Mouse (Mus musculus) thymus, adult 2 months (tissue): ENCODE results near the gene Fap. TPM values are rescaled to one million over a fixed set of nuclear protein-coding genes. Genes with fewer than 3 reads are reported as not detected.

Experiments
- DNase-seq: peaks from one replicate; pipeline ENCODE4 v3.0.0; 2021
- H3K27ac ChIP-seq: fragments of 200-500 bp; 2 replicates; pipeline ENCODE4 v1.5.1; 2012; ENCODE audit warnings: low read length, control low read depth; ENCODE audit not compliant: control insufficient read depth, insufficient read depth
- H3K27me3 ChIP-seq: fragments of 200-500 bp; 2 replicates; pipeline ENCODE4 v1.6.1; 2012; ENCODE audit warnings: mild to moderate bottlenecking, low read length, moderate library complexity, mixed read lengths; ENCODE audit not compliant: control insufficient read depth, insufficient read depth
- H3K36me3 ChIP-seq: fragments of 200-500 bp; 2 replicates; pipeline ENCODE4 v1.6.1; 2012; ENCODE audit warnings: mild to moderate bottlenecking, low read length, moderate library complexity; ENCODE audit not compliant: control insufficient read depth, insufficient read depth
- H3K4me1 ChIP-seq: fragments of 200-500 bp; replicated peaks from 2 replicates; pipeline ENCODE4 v1.6.1; 2012; ENCODE audit warnings: low read length; ENCODE audit not compliant: control insufficient read depth, insufficient read depth
- H3K4me3 ChIP-seq: fragments of 200-500 bp; 2 replicates; pipeline ENCODE4 v1.5.1; 2012; ENCODE audit warnings: mild to moderate bottlenecking, low read length, control low read depth, moderate library complexity; ENCODE audit not compliant: control insufficient read depth, insufficient read depth
- CTCF ChIP-seq: fragments of 200-500 bp; IDR thresholded peaks from 2 replicates; pipeline ENCODE4 v1.5.1; 2012; ENCODE audit warnings: mild to moderate bottlenecking, control low read depth, low read length, moderate library complexity, borderline replicate concordance; ENCODE audit not compliant: control insufficient read depth, poor library complexity, insufficient read depth; ENCODE audit errors: extremely low read depth
- POLR2A ChIP-seq: fragments of 200-500 bp; IDR thresholded peaks from 2 replicates; pipeline ENCODE4 v1.6.1; 2012; ENCODE audit warnings: mild to moderate bottlenecking, low read length, control low read depth, moderate library complexity; ENCODE audit not compliant: control insufficient read depth, poor library complexity, insufficient read depth; ENCODE audit errors: extremely low read depth
- WGBS: fragments of 180-500 bp; shearing (Covaris S2); methylation state at CpG from one replicate; pipeline ENCODE4 v1.1.7; 2018; 5-methylcytosine and 5-hydroxymethylcytosine counted together
- polyA plus RNA-seq: library from polyadenylated mRNA; depleted of rRNA; stranded (reverse); fragments of >200 nt; gene quantifications from 2 replicates; pipeline ENCODE4 v1.2.3, GENCODE M21; 2012

Fap gene
- polyA plus RNA-seq, 1 experiment = 0.58 TPM

DNA sequence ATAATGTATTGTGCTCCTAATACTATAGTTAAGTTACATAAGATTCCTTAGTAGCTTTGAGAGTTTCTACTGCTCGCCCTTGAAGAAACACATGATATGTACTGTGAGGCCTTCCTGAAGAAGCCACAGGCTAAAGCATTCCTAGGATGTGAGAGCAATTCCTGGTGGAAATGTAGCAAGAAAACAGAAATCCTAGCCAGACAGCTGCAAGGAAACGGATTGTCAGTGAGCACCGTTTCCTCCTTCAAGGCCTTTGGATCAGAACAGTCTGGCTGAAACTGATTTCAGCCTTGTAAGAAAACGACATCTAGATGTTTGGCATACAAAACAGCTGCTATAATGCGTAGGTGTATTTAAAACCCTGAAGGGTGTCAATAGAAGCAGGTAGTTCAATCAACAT is 22.7 kb upstream of the Fap start:
- H3K4me1 ChIP-seq = no peaks in the 10 kb centered on the region
- TF ChIP-seq CTCF (no peak), POLR2A (no peak)
- H3K27me3 ChIP-seq = no peaks in the 10 kb centered on the region
- no peak overlapping the region for H3K4me3 ChIP-seq
- no peak overlapping the region for H3K27ac ChIP-seq
- no peak for DNase-seq
- no peaks in the 10 kb centered on the region for H3K36me3 ChIP-seq
- 95% methylated on average over 5 of the region's 5 CpGs for WGBS

DNA sequence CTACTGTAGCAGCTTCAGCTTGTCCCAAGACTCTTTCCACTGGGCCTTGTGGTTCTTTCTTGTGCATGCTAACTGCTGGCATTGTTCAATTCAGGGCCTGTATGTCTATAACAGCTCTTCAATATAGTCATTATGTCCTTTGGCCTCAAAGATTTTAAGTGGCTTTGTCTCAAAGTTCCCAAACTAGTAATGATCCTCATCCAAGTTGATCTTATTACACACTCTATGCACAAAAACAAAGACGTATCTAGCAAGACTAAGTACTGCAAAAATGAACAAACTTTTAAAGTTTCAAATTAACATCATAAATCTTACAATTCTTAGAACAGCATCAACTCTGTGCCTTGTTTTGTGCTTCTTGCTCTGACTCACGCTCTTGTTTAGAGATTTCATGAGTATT is 20.6 kb upstream of the Fap start:
- no peak for DNase-seq
- H3K27me3 ChIP-seq = no peaks in the 10 kb centered on the region
- TF ChIP-seq CTCF (no peak), POLR2A (no peak)
- H3K4me1 ChIP-seq = no peaks in the 10 kb centered on the region
- H3K4me3 ChIP-seq = no peak overlapping the region
- H3K36me3 ChIP-seq = no peaks in the 10 kb centered on the region
- WGBS = 98% methylated on average over 2 of the region's 2 CpGs
- no peak overlapping the region for H3K27ac ChIP-seq

DNA sequence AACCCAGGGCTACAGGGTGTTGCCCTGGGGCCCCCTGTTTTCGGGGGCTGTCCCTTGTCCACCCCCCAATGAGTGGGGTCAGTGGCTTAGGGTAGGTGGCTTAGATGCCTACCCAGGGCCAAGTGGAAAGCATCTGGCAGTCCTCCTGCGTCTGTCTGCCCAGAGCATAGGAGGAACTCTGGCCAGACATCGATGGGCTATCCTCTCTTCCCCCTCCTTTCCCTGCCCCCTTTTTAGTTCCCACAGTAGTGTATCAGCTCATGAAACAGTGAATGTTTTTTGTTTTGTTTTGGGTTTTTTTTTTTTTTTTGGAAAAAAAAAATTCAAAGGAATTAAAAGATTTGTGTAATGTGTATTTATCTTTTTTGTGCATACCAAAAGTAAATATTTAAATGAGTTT is 17.7 kb upstream of the Fap start:
- H3K36me3 ChIP-seq = no peaks in the 10 kb centered on the region
- TF ChIP-seq POLR2A = no peak
- TF ChIP-seq CTCF = no peak
- no peaks in the 10 kb centered on the region for H3K27me3 ChIP-seq
- DNase-seq = no peak
- no peaks in the 10 kb centered on the region for H3K4me1 ChIP-seq
- no peak overlapping the region for H3K27ac ChIP-seq
- no peak overlapping the region for H3K4me3 ChIP-seq
- WGBS = 92% methylated on average over 3 of the region's 3 CpGs

DNA sequence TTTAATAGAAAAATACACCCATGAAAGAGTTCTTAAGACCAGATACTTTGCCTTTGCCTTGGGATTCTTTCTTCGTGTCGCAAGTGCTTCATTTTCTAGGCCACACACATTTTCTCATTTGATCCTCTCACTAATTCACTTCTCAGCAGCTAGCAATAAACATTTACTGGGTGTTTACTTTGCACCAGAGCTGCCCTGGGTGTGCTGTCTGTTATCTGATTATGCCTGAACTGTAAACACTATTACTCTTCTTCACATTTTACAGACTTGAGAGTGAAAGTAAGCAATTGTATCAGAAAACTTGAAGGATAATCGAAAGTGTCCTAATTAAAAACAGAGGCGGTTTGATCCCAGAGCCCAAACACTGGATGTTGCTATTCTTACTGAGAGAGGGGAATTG is 15.5 kb upstream of the Fap start:
- Histone ChIP-seq H3K27me3 (no peaks in the 10 kb centered on the region), H3K27ac (no peak overlapping the region), H3K4me3 (no peak overlapping the region), H3K4me1 (no peaks in the 10 kb centered on the region), H3K36me3 (no peaks in the 10 kb centered on the region)
- TF ChIP-seq CTCF (no peak), POLR2A (no peak)
- DNase-seq = no peak
- 97% methylated on average over 4 of the region's 4 CpGs for WGBS

DNA sequence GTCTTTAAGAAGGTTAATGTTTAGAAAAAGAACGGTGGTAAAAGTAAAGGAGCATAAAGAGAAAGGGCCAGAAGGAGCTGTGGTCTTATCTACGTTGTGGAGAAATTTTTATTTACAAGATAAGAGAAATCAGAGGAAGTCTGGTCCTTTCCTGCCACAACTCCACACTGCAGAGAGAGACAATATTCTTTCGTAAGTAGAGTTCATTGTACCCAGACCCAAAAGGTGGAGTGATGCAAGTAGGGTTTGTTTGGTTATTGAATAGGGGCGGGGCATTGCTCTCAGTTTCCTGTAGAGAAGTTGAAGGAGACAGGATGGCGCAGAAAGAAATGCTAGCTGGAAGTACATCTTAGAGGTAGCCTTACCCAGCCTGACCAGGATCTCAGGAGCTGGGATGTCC is 11.9 kb upstream of the Fap start:
- H3K36me3 ChIP-seq = no peaks in the 10 kb centered on the region
- H3K4me3 ChIP-seq = no peak overlapping the region
- no peaks in the 10 kb centered on the region for H3K4me1 ChIP-seq
- no peak for TF ChIP-seq POLR2A
- H3K27me3 ChIP-seq = no peaks in the 10 kb centered on the region
- WGBS = 64% methylated on average over 5 of the region's 5 CpGs
- DNase-seq = no peak
- H3K27ac ChIP-seq = no peak overlapping the region

DNA sequence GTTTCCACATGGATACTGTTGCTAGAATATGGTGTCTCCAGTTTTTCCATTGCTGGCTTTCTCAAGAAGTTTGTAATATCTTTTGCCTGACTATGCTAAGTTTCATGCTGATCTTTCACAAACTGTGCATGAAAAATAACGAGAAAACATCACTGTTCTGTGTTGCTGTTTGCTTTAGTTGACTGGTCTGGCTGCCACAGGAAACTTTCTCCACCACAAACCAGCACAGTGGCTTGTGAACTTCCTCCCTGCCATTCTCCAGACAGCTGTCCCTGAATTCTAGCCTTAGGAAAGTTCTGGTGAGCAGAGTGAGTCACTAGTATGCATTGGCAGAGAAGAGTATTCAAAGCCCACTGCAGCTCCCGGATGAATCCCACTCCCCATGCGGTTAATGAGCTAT is 1.1 kb upstream of the Fap start:
- TF ChIP-seq CTCF (no peak), POLR2A (no peak)
- Histone ChIP-seq H3K36me3 (no peaks in the 10 kb centered on the region), H3K27me3 (no peaks in the 10 kb centered on the region), H3K4me1 (no peaks in the 10 kb centered on the region), H3K27ac (no peak overlapping the region), H3K4me3 (no peak overlapping the region)
- no peak for DNase-seq
- 7% methylated on average over 3 of the region's 3 CpGs for WGBS

DNA sequence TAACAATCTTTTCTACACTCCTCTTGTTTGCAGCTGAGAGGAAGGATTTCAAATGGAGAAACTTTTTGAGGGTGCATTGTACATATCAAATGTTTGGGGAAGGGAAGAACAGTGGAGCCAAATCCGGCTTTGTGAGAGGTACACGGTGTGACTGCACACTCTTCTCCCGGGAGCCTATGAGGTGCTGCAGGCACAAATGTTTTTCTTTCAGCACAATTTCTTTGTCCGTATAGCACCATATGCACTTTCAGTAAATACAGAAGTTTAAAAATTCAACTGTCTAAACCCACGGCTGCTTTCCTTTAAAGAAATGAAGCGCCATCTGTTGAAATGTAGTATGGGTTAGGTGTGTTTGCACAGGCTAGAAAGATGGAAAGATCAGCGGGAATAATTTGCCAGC is 375 bp upstream of the Fap start:
- 60% methylated on average over 7 of the region's 7 CpGs for WGBS
- no peaks in the 10 kb centered on the region for H3K36me3 ChIP-seq
- no peak overlapping the region for H3K27ac ChIP-seq
- TF ChIP-seq POLR2A (no peak), CTCF (no peak)
- H3K27me3 ChIP-seq = no peaks in the 10 kb centered on the region
- no peaks in the 10 kb centered on the region for H3K4me1 ChIP-seq
- no peak for DNase-seq
- H3K4me3 ChIP-seq = no peak overlapping the region
